Mouse (Mus musculus) heart, postnatal 0 days (tissue): ENCODE measurements around the gene Gm3383.
"Not testable (repeated sequence)": the region's sequence is repeated elsewhere in the genome, so short reads cannot be mapped to it uniquely, and the experiment has no call there.

Experiments used
- CTCF ChIP-seq: IDR thresholded peaks from 2 replicates; pipeline ENCODE4 v1.5.1; 2016; ENCODE audit warnings: antibody characterized with exemption, control low read depth, low read depth
- EP300 ChIP-seq: IDR thresholded peaks from 2 replicates; pipeline ENCODE4 v1.6.1; 2016; ENCODE audit warnings: antibody characterized with exemption, low read depth

DNA sequence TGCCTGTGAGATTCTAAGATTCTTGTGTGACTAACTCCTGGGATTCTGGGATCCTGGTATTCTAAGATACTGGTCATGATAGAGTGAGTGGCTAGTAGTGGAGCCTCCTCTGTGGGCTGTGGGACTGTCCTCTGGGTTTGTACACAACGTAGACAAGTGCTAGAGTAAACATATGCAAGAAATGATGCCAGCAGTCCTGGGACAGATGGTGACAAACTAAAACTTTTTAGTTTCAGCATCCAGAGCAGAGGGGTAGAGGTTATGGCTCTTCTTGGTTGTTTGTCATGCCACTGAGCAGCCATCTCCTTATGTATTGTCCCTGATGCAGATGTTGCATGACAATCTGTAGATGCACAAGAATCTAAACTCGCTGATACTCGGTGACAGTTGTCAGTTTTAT, 48.1 kb upstream of the Gm3383 start:
- not testable (repeated sequence) for TF ChIP-seq CTCF, EP300
